Mouse (Mus musculus) MEL (cell line): Measurements from ENCODE around the gene Sh3tc1. TPM values are rescaled to one million over a fixed set of nuclear protein-coding genes. Genes with fewer than 3 reads are reported as not detected.

Experiments used
- DNase-seq: peaks from one replicate; pipeline ENCODE4 v3.0.0; 2011; ENCODE audit warnings: low read depth, low spot score
- H3K27ac ChIP-seq: 2 replicates; pipeline ENCODE4 v1.5.1; 2012; ENCODE audit warnings: low read depth, mild to moderate bottlenecking, control low read depth, low read length, moderate library complexity; ENCODE audit not compliant: control insufficient read depth
- H3K27me3 ChIP-seq, 2 experiments: fragments of 150-350 bp in 1 of 2; sonication (generic) in 1 of 2; 2 replicates each; pipeline ENCODE4 v1.6.1; 2012; ENCODE audit warnings: low read length in 2 of 2, mild to moderate bottlenecking in 2 of 2, improper control_type of control experiment in 1 of 2, moderate library complexity in 1 of 2; ENCODE audit not compliant: insufficient read depth in 2 of 2, control insufficient read depth in 1 of 2
- H3K36me3 ChIP-seq, 2 experiments: 2 replicates each; pipeline ENCODE4 v1.6.1; 2012 to 2014; ENCODE audit warnings: low read length in 2 of 2, improper control_type of control experiment in 1 of 2, inconsistent platforms in 1 of 2, mild to moderate bottlenecking in 1 of 2; ENCODE audit not compliant: insufficient read depth in 2 of 2, control insufficient read depth in 1 of 2
- H3K4me1 ChIP-seq, 2 experiments: fragments of 150-350 bp in 1 of 2; sonication (generic) in 1 of 2; 2 replicates each; pipeline ENCODE4 v1.6.1; 2012; ENCODE audit warnings: low read length in 2 of 2, improper control_type of control experiment in 1 of 2, mild to moderate bottlenecking in 1 of 2; ENCODE audit not compliant: insufficient read depth in 2 of 2, control insufficient read depth in 1 of 2
- H3K4me3 ChIP-seq, 2 experiments: fragments of 150-350 bp in 1 of 2; sonication (generic) in 1 of 2; 2 replicates each; pipeline ENCODE4 v1.5.1; 2012; ENCODE audit warnings: low read depth in 2 of 2, low read length in 2 of 2, mild to moderate bottlenecking in 2 of 2, moderate library complexity in 2 of 2, control low read depth in 1 of 2, improper control_type of control experiment in 1 of 2; ENCODE audit not compliant: control insufficient read depth in 1 of 2, insufficient read depth in 1 of 2
- H3K79me2 ChIP-seq: 2 replicates; pipeline ENCODE4 v1.6.1; 2012; ENCODE audit warnings: mild to moderate bottlenecking, low read length, moderate library complexity; ENCODE audit not compliant: control insufficient read depth, poor library complexity, insufficient read depth
- H3K9ac ChIP-seq: 2 replicates; pipeline ENCODE4 v1.6.1; 2012; ENCODE audit warnings: low read depth, mild to moderate bottlenecking, control low read depth, low read length, moderate library complexity; ENCODE audit not compliant: control insufficient read depth, poor library complexity, severe bottlenecking
- H3K9me3 ChIP-seq: fragments of 150-350 bp; sonication (generic); replicated peaks from 2 replicates; pipeline ENCODE4 v1.6.1; 2012; ENCODE audit warnings: mild to moderate bottlenecking, low read length, improper control_type of control experiment, moderate library complexity; ENCODE audit not compliant: insufficient read depth
- CTCF ChIP-seq, 3 experiments: IDR thresholded peaks in 2 of 3; conservative IDR thresholded peaks in 1 of 3; 2 replicates each; pipeline ENCODE4 v1.5.1; 2011 to 2012; ENCODE audit warnings: low read length in 3 of 3, low read depth in 2 of 3, mild to moderate bottlenecking in 2 of 3, improper control_type of control experiment in 1 of 3, inconsistent platforms in 1 of 3, mixed read lengths in 1 of 3, moderate library complexity in 1 of 3; ENCODE audit not compliant: control insufficient read depth in 1 of 3, insufficient read depth in 1 of 3, poor library complexity in 1 of 3, severe bottlenecking in 1 of 3
- E2F4 ChIP-seq: IDR thresholded peaks from 2 replicates; pipeline ENCODE4 v1.6.1; 2011; ENCODE audit warnings: low read depth, low read length, improper control_type of control experiment, borderline replicate concordance
- ETS1 ChIP-seq: IDR thresholded peaks from 2 replicates; pipeline ENCODE4 v1.6.1; 2012; ENCODE audit warnings: low read depth, mild to moderate bottlenecking, inconsistent platforms, low read length, improper control_type of control experiment, moderate library complexity
- JUND ChIP-seq: IDR thresholded peaks from 2 replicates; pipeline ENCODE4 v1.6.1; 2011; ENCODE audit warnings: low read depth, mild to moderate bottlenecking, improper control_type of control experiment, low read length
- KAT2A ChIP-seq: conservative IDR thresholded peaks from 2 replicates; pipeline ENCODE4 v1.6.1; 2012; ENCODE audit warnings: low read depth, low read length, improper control_type of control experiment, inconsistent platforms
- MAFK ChIP-seq: IDR thresholded peaks from 2 replicates; pipeline ENCODE4 v1.6.1; 2011; ENCODE audit warnings: low read depth, mild to moderate bottlenecking, low read length, improper control_type of control experiment, borderline replicate concordance
- MEF2A ChIP-seq: IDR thresholded peaks from 2 replicates; pipeline ENCODE4 v1.6.1; 2014; ENCODE audit warnings: low read depth, mild to moderate bottlenecking, inconsistent platforms, low read length, improper control_type of control experiment; ENCODE audit not compliant: poor library complexity, insufficient replicate concordance, severe bottlenecking; ENCODE audit errors: extremely low read depth
- MXI1 ChIP-seq: IDR thresholded peaks from 2 replicates; pipeline ENCODE4 v1.6.1; 2011; ENCODE audit warnings: mild to moderate bottlenecking, low read depth, low read length, improper control_type of control experiment
- MYB ChIP-seq: IDR thresholded peaks from 2 replicates; pipeline ENCODE4 v1.6.1; 2011; ENCODE audit warnings: mild to moderate bottlenecking, low read depth, low read length, improper control_type of control experiment
- NRF1 ChIP-seq: IDR thresholded peaks from 2 replicates; pipeline ENCODE4 v1.6.1; 2014; ENCODE audit warnings: low read depth, mild to moderate bottlenecking, inconsistent platforms, low read length, improper control_type of control experiment, moderate library complexity; ENCODE audit not compliant: poor library complexity, insufficient read depth, severe bottlenecking
- RAD21 ChIP-seq: IDR thresholded peaks from 2 replicates; pipeline ENCODE4 v1.6.1; 2011; ENCODE audit warnings: mild to moderate bottlenecking, low read depth, low read length, improper control_type of control experiment
- SMC3 ChIP-seq: IDR thresholded peaks from 2 replicates; pipeline ENCODE4 v1.6.1; 2011; ENCODE audit warnings: low read depth, low read length, improper control_type of control experiment
- TBP ChIP-seq: IDR thresholded peaks from 2 replicates; pipeline ENCODE4 v1.8.0; 2011; ENCODE audit warnings: low read depth, low read length, improper control_type of control experiment
- UBTF ChIP-seq: IDR thresholded peaks from 2 replicates; pipeline ENCODE4 v1.6.1; 2012; ENCODE audit warnings: low read depth, mild to moderate bottlenecking, inconsistent platforms, low read length, improper control_type of control experiment, moderate library complexity, borderline replicate concordance; ENCODE audit not compliant: insufficient read depth
- ZKSCAN1 ChIP-seq: IDR thresholded peaks from 2 replicates; pipeline ENCODE4 v1.6.1; 2012; ENCODE audit warnings: low read depth, mild to moderate bottlenecking, inconsistent platforms, low read length, improper control_type of control experiment, moderate library complexity
- ZMIZ1 ChIP-seq: IDR thresholded peaks from 2 replicates; pipeline ENCODE4 v1.6.1; 2012; ENCODE audit warnings: low read depth, mild to moderate bottlenecking, inconsistent platforms, low read length, improper control_type of control experiment, moderate library complexity
- ZNF384 ChIP-seq: IDR thresholded peaks from 2 replicates; pipeline ENCODE4 v1.6.1; 2012; ENCODE audit warnings: low read depth, mild to moderate bottlenecking, inconsistent platforms, low read length, improper control_type of control experiment
- polyA plus RNA-seq, 2 experiments: library from polyadenylated mRNA; stranded (reverse) in 1 of 2; unstranded in 1 of 2; fragments of >175 nt in 1 of 2; fragments of >200 nt in 1 of 2; gene quantifications; 2 replicates each; pipeline versions ENCODE4 v1.2.1 to v1.2.4; 2012; ENCODE audit warnings: low replicate concordance in 2 of 2, low read depth in 1 of 2; ENCODE audit not compliant: insufficient read length in 2 of 2, insufficient read depth in 1 of 2, missing spikeins in 1 of 2
- total RNA-seq: library from RNA; depleted of rRNA; stranded (reverse); fragments of 300-350 nt; gene quantifications from 2 replicates; pipeline ENCODE4 v1.2.3, GENCODE M21; 2012

Sh3tc1 gene
- total and polyA plus RNA-seq, 3 experiments: not detected

DNA sequence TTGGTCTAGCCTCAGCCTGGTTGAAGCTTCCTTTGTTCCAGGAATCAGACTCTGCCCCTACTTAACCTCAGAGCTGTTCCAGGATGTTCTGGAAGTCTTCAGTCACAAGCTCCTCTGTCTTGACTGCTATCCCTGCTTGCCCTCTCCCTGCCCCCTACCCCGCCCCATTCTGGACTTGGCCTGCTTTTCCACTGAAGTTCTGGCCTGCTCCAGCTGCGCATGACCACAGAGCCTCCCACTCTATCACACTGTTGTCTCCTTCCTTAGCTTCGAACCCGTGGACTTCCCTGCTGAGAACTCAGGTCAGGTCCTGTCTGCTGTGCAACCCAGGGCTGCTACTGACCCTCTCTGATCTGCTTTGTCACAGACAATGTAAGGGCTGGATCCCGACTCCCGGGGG, 26.1 kb upstream of the Sh3tc1 start (continued):
- no peak for TF ChIP-seq MXI1
- TF ChIP-seq, all 39 proteins: peak for 0

DNA sequence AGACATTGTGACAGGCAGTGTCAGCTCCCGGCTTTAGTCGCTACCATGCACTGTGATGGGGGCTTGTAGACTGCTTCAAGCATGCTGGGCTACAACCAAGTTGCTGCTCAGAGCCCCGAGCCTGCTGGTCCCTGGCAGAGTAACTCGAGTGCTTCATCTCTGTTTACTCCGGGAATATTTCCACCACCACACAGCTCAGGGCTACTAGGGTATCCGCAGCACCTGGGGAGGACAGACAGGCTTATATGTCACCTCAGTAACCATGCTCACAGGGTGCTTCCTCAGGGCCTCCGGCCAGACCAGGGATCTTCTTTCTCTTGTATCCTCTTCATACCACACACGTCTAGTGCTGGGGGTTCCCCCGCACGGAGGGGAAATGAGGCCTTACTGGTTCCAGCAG, 23.1 kb upstream of the Sh3tc1 start:
- Histone ChIP-seq H3K4me3 (no peak overlapping the region), H3K79me2 (no peaks in the 10 kb centered on the region), H3K9me3 (no peaks in the 10 kb centered on the region), H3K9ac (no peak overlapping the region), H3K27me3 (no peaks in the 10 kb centered on the region), H3K4me1 (no peaks in the 10 kb centered on the region), H3K27ac (no peak overlapping the region), H3K36me3 (no peaks in the 10 kb centered on the region)
- no peak for DNase-seq
- TF ChIP-seq UBTF: no peak
- TF ChIP-seq TBP: no peak
- TF ChIP-seq RAD21: no peak
- no peak for TF ChIP-seq MYB
- TF ChIP-seq MAFK: no peak
- TF ChIP-seq E2F4: no peak
- TF ChIP-seq MEF2A: no peak
- TF ChIP-seq NRF1: no peak
- TF ChIP-seq SMC3: no peak
- TF ChIP-seq KAT2A: no peak
- TF ChIP-seq MXI1: no peak
- no peak for TF ChIP-seq ZMIZ1
- TF ChIP-seq ZKSCAN1: no peak
- TF ChIP-seq ZNF384: no peak

DNA sequence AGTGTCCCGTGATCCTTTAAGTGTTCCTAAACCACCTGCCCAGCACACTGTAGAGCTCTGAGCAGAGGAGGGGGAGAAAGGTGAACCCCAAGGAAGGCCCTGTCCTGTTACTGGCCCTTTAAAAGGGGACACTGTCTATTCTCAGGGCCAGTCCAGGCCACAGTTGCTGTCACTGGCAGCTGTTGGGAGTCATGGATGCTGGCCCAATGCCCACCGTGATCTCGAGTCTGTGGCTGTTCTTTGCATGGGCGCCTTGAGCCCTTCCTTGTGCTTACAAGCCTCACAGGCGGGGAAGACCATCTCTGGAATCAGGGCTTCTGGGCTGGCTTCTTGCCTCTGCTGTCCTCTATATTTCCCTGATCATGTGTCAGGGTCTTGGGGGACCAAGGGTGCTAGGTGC, 22.6 kb upstream of the Sh3tc1 start:
- Histone ChIP-seq H3K9me3 (no peaks in the 10 kb centered on the region), H3K79me2 (no peaks in the 10 kb centered on the region), H3K27ac (no peak overlapping the region), H3K36me3 (no peaks in the 10 kb centered on the region)
- no peak for DNase-seq
- TF ChIP-seq ZMIZ1 (no peak), ETS1 (no peak), ZKSCAN1 (no peak), MXI1 (no peak), CTCF (IDR thresholded peaks at IDR 0.05 in 2 of 3, conservative IDR thresholded peaks at IDR 0.05 in 1 of 3; ENCODE audit: control insufficient read depth in 1 of 3, insufficient read depth in 1 of 3, low read depth in 2 of 3, low read length in 3 of 3, poor library complexity in 1 of 3, severe bottlenecking in 1 of 3) (no peak), JUND (no peak)
- TF ChIP-seq, all 39 proteins: peak for 0
- H3K27me3 ChIP-seq: no peaks in the 10 kb centered on the region
- H3K9ac ChIP-seq: no peak overlapping the region
- H3K4me1 ChIP-seq: no peaks in the 10 kb centered on the region
- H3K4me3 ChIP-seq: no peak overlapping the region
